Mouse (Mus musculus) myocyte (in vitro differentiated cells): ENCODE results near the gene Efna3.

Experiments
- CEBPB ChIP-seq: IDR thresholded peaks from 2 replicates; pipeline ENCODE4 v1.6.1; 2011; ENCODE audit warnings: mild to moderate bottlenecking, moderate library complexity; ENCODE audit not compliant: poor library complexity, insufficient read depth, severe bottlenecking
- POLR2A ChIP-seq: IDR thresholded peaks from one replicate; pipeline ENCODE4 v1.6.1; 2011; ENCODE audit warnings: low read depth, mild to moderate bottlenecking, control low read depth, moderate library complexity; ENCODE audit not compliant: insufficient read length
- POLR2AphosphoS2 ChIP-seq: IDR thresholded peaks from one replicate; pipeline ENCODE4 v1.6.1; 2011; ENCODE audit warnings: low read depth, control low read depth; ENCODE audit not compliant: insufficient read length

DNA sequence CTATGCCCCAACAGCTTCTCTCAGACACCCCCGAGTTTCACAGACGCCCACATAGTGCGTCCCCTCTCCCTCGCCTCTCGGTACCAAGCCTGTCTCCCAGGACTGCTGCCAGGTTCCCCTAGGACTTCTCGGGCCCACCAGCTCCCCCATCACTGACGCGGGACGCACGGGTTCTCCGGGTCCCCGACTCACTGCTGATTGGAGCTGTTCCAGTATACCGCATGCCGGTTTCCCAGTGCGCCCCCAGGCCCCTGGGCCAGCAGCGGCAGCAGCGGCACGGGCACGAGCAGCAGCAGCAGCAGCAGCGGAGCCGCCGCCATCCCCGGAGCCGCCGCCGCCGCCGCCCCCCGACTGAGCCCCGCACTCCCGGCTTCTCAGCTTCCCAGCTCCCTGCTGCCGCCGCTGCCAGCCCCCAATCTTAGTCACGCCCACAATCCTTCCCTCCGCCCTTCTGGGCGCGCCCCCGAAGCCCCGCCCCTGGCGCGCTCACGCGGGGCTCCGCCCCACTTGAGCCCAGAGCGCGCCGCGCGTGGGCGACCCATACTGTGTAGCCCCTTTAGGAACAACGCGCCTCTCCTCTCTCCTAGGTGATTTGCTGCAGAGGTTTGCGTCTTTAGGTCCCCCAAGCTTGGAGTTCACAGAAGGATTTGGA lies at the start of gene Efna3:
- TF ChIP-seq POLR2A (no peak), POLR2AphosphoS2 (no peak), CEBPB (no peak)
